8 mouse cellular contexts compared by ENCODE assay signal in the genomic region with DNA sequence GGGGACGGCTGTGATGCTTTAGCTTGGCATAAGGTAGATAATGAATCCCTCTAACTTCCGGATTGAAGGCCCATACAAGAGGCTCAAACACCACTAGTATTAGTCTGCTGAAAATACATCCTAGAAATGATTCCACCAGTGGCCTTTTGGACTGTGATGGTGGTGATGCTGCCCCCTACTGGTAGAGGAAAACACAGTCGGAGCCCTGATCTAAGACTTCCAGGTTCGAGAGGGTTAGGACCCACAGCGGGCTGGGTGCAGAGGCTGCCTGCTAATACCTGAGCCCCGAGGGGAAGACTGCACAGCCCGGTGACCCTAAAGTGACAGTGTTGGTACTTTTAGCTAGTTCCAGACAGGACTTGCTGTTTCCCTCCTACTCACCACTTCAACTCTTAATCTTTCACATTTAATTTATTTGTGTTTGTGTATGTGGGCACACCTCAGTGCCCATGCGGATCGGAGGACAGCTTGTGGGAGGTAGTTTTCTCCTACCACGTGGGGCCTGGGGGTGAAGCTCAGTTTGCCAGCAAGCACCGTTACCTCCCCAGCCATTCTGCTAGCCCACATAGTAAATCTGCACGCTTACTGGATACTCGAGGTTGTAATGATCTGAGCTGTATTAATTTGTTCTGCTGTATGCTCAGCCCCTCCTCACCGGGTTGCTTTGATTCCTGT. TPM values are rescaled to one million over a fixed set of nuclear protein-coding genes. Genes with fewer than 3 reads are reported as not detected.
DNase-seq lines count a peak whose midpoint lies in the region; ATAC-seq lines count a peak whose summit lies in the region.
"Had no signal": no experiment of that assay in that cellular context is flagged by ENCODE, and none has a peak within 500 bp of the region (broad histone marks: within the 10 kb centered on the region; RNA-seq: fewer than 3 reads in every experiment).

No protein-coding gene starts in this region.

- H3K9me3 ChIP-seq in forebrain, embryonic 16.5 days (ENCODE audit: control insufficient read depth, low read length) = no peaks in the 10 kb centered on the region
- no peaks in the 10 kb centered on the region for H3K9me3 ChIP-seq in hindbrain, embryonic 13.5 days
- H3K9me3 ChIP-seq: liver, embryonic 15.5 days had no signal

- no peaks in the 10 kb centered on the region for H3K27me3 ChIP-seq in forebrain, embryonic 16.5 days (replicated peaks; ENCODE audit: control insufficient read depth, insufficient read depth, low read length)
- no peaks in the 10 kb centered on the region for H3K27me3 ChIP-seq in hindbrain, embryonic 13.5 days
- H3K27me3 ChIP-seq: liver, embryonic 15.5 days had no signal

- peaks cover 2% of the 10 kb centered on the region; the same call in 1 of the 2 replicates for H3K36me3 ChIP-seq in forebrain, embryonic 16.5 days (ENCODE audit: control insufficient read depth, insufficient read depth)
- peaks cover 13% of the 10 kb centered on the region for H3K36me3 ChIP-seq in hindbrain, embryonic 13.5 days

- no peak overlapping the region for H3K4me3 ChIP-seq in forebrain, embryonic 16.5 days (replicated peaks; ENCODE audit: low read length)
- H3K4me3 ChIP-seq in hindbrain, embryonic 13.5 days = no peak overlapping the region
- H3K4me3 ChIP-seq: liver, embryonic 15.5 days had no signal

- no peak overlapping the region for H3K9ac ChIP-seq in forebrain, embryonic 16.5 days (replicated peaks; ENCODE audit: low read depth, low read length)
- no peak overlapping the region for H3K9ac ChIP-seq in hindbrain, embryonic 13.5 days
- H3K9ac ChIP-seq: liver, embryonic 15.5 days had no signal

- no peak overlapping the region for H3K27ac ChIP-seq in forebrain, embryonic 16.5 days (ENCODE audit: low read length)
- no peak overlapping the region for H3K27ac ChIP-seq in hindbrain, embryonic 13.5 days
- H3K27ac ChIP-seq: liver, embryonic 15.5 days had no signal

- ATAC-seq in cerebellum, adult (ENCODE audit: insufficient number of reproducible peaks, low FRiP score, low TSS enrichment) = peak; percentile 82
- ATAC-seq in forebrain, embryonic 16.5 days = peak; percentile 68
- 0 out of 2 replicates have a peak, but pooled peaks have one; percentile 28 for ATAC-seq in hindbrain, embryonic 13.5 days (ENCODE audit: low FRiP score)
- peak; percentile 90 for ATAC-seq in megakaryocyte, adult 5-6 weeks (ENCODE audit: poor library complexity, severe bottlenecking)

- no peak overlapping the region for H3K4me2 ChIP-seq in forebrain, embryonic 16.5 days (ENCODE audit: low read length)
- no peak overlapping the region for H3K4me2 ChIP-seq in hindbrain, embryonic 13.5 days
- H3K4me2 ChIP-seq: liver, embryonic 15.5 days had no signal

- H3K4me1 ChIP-seq in forebrain, embryonic 16.5 days (replicated peaks; ENCODE audit: control insufficient read depth, insufficient read depth, low read length) = peaks cover 5% of the 10 kb centered on the region; the same call in 1 of the 2 replicates
- no peaks in the 10 kb centered on the region for H3K4me1 ChIP-seq in hindbrain, embryonic 13.5 days (replicated peaks)
- H3K4me1 ChIP-seq: liver, embryonic 15.5 days had no signal

- 43% methylated on average over 14 of the region's 14 CpGs for WGBS in forebrain, embryonic 16.5 days
- 45% methylated on average over 14 of the region's 14 CpGs for WGBS in hindbrain, embryonic 13.5 days

- peak; percentile 35 for DNase-seq in Muller cell, postnatal 12 days (ENCODE audit: inconsistent ontology term)
- DNase-seq in layer of hippocampus, postnatal 36 days = peak; percentile 38 to 58
- DNase-seq in right cerebral cortex, postnatal 4 days = peak; percentile 58

RNA-seq across cellular contexts. Expression of gene Ankrd10, which starts 33.4 kb away (rescaled TPM):
- polyA plus RNA-seq in forebrain, embryonic 16.5 days (2015; fragmentation: Nextera tagmentation; extraction: Ambion mirVana) = 126 TPM in 2 replicates
- 86.4 and 87.4 TPM in 2 replicates for polyA plus RNA-seq in hindbrain, embryonic 13.5 days (2015; fragmentation: Nextera tagmentation; extraction: Ambion mirVana)
- 10 to 100 TPM; 64.3 to 77.6 TPM for total RNA-seq in layer of hippocampus, postnatal 36 days (2021)
- total RNA-seq in megakaryocyte, adult 5-6 weeks (2015) = 32.8 and 37.5 TPM in 2 replicates
- total RNA-seq in megakaryocyte, adult 5-6 weeks (2017) = 27.2 and 29.4 TPM in 2 replicates

RNA-seq across cellular contexts. Expression of gene Ing1, which starts 46.8 kb away (rescaled TPM):
- polyA plus RNA-seq in forebrain, embryonic 16.5 days (2015; fragmentation: Nextera tagmentation; extraction: Ambion mirVana) = 42.9 and 45.4 TPM in 2 replicates
- 40.7 and 44.7 TPM in 2 replicates for polyA plus RNA-seq in hindbrain, embryonic 13.5 days (2015; fragmentation: Nextera tagmentation; extraction: Ambion mirVana)
- total RNA-seq in layer of hippocampus, postnatal 36 days (2021) = 10 to 100 TPM; 35.3 to 42.6 TPM
- 42.5 and 42.9 TPM in 2 replicates for total RNA-seq in megakaryocyte, adult 5-6 weeks (2015)
- 47.4 and 55.3 TPM in 2 replicates for total RNA-seq in megakaryocyte, adult 5-6 weeks (2017)

RNA-seq across cellular contexts. Expression of gene Cars2, which starts 51.6 kb away (rescaled TPM):
- polyA plus RNA-seq in forebrain, embryonic 16.5 days (2015; fragmentation: Nextera tagmentation; extraction: Ambion mirVana) = 29.1 and 34.1 TPM in 2 replicates
- polyA plus RNA-seq in hindbrain, embryonic 13.5 days (2015; fragmentation: Nextera tagmentation; extraction: Ambion mirVana) = 22.6 and 23.8 TPM in 2 replicates
- 10 to 100 TPM; 22.3 to 24.8 TPM for total RNA-seq in layer of hippocampus, postnatal 36 days (2021)
- total RNA-seq in megakaryocyte, adult 5-6 weeks (2015) = 17.2 and 20.7 TPM in 2 replicates
- 23.3 and 25.5 TPM in 2 replicates for total RNA-seq in megakaryocyte, adult 5-6 weeks (2017)

Comparison
In these comparisons a context has a peak if more than half of its experiments do, and no peak if none do; other contexts are left out.
1. ATAC-seq: peak in every context shown above with its lines; median percentile 90 in megakaryocyte, adult 5-6 weeks; 82 in cerebellum, adult; 68 in forebrain, embryonic 16.5 days; 28 in hindbrain, embryonic 13.5 days.